Mouse (Mus musculus) mature B cell (primary cell): Measurements from ENCODE around the gene Dppa4.
"Not testable (repeated sequence)": the region's sequence is repeated elsewhere in the genome, so short reads cannot be mapped to it uniquely, and the experiment has no call there.

Source experiments
- in situ Hi-C: fragments of 300-500 bp; cut with MboI; formaldehyde crosslinking; loops from 2 replicates; pipeline ENCODE4 v1.14.3; 2019

Dppa4 gene

DNA sequence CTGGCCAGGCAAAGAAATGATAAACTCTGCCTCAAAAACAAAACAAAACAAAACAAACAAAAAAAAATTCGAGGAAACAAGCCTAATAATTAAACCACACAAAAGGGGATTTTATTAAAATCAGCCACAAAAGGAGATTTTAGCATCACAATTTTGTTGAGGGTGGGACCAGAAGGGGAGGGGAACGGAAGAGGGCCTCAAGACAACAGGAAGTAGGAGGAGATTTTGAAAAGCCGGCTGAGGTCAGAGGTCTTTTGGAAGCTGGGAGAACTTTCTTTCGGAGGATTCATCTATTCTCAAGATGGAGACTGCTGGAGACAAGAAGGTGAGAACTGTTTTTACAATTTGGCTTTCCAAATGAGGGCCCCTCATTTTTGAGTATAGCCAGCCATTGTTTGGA, at the start of gene Dppa4:
TSS of gene Dppa4 (plus strand) at position 217 of the 400 bp plus-strand sequence.
- in situ Hi-C loops, result no loop called here

GRCm38 (mm10) chr16:48234999-48235398, 48.5 kb upstream of the Dppa4 start:
- in situ Hi-C loops, result no loop called here

- in situ Hi-C loops, result no loop called here
These were observed 45.9 kb upstream of the Dppa4 start for GRCm38 (mm10) chr16:48237676-48238075.

GRCm38 (mm10) chr16:48247044-48247661, 36.4 kb upstream of the Dppa4 start:
- in situ Hi-C loops, result no loop called here

GRCm38 (mm10) chr16:48252824-48253223, 30.7 kb upstream of the Dppa4 start:
- in situ Hi-C loops, result no loop called here

GRCm38 (mm10) chr16:48254584-48254983, 28.9 kb upstream of the Dppa4 start:
- in situ Hi-C loops, result no loop called here

DNA sequence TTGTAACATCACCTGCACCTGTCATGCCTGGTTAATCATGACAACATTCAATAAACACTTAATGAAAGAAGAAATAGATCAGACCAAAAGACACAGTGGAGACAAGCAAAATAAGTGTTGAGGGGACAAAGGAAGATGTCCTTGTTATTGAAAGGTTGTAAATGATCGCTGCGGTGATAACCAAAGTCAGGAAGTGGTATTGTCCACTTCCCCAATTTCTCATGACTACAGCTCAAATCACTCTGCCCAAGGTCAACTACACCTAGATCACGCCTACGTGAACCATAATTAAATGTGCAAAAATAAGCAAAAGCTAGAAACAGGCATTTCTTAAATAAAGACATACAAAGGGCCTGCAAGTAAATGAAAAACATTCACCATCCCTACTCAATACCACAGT, 24.0 kb upstream of the Dppa4 start:
- in situ Hi-C loops, result no loop called here

- in situ Hi-C loops, result no loop called here
These were observed 20.6 kb upstream of the Dppa4 start for GRCm38 (mm10) chr16:48262901-48263300.

DNA sequence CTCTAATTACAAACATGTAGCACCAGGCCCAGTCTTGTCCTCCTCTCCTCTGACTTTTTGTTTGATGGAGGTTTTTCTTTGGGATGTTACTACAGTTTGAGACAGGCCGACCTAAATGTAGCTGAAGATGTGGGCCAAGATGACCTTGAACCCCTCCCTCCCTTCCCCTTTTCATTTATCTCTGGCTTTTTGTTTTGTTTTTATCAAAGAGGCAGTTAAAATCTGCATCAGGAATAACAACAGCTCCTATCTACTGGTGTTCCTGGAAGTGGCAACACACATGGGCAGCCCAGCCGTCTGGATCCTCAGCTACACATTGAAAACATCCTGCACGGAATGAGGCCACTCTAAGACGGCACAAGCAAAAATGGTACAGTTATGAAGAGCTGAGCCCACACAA, 17.7 kb upstream of the Dppa4 start:
- in situ Hi-C loops, result no loop called here

- in situ Hi-C loops, result no loop called here
These were observed 6.6 kb upstream of the Dppa4 start for GRCm38 (mm10) chr16:48276940-48277339.

GRCm38 (mm10) chr16:48280883-48281282, 2.6 kb upstream of the Dppa4 start:
- in situ Hi-C loops, result no loop called here

DNA sequence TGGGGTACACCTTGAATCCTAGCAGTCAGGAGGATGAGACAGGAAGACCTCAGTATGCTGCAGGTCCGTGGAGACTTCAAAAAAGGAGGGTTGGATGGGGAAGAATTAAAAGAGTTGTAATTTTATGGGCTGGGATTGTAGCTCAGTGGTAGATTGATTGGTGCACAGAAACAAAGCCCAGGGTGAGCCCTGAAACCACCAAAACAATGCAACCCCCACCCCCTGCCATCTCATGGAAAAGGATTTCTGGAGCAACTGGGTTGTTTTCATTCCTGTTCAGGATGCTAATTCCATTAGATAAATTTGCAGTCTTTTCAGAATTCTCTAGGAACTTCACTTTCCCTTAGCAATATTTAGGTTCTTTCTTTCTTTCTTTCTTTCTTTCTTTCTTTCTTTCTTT, 732 bp upstream of the Dppa4 start:
- in situ Hi-C loops, result no loop called here

- in situ Hi-C loops, result no loop called here
These were observed 2.0 kb downstream of the Dppa4 start for GRCm38 (mm10) chr16:48285517-48285916.

- in situ Hi-C loops, result no loop called here
These were observed 14.0 kb downstream of the Dppa4 start for GRCm38 (mm10) chr16:48297384-48298136.

DNA sequence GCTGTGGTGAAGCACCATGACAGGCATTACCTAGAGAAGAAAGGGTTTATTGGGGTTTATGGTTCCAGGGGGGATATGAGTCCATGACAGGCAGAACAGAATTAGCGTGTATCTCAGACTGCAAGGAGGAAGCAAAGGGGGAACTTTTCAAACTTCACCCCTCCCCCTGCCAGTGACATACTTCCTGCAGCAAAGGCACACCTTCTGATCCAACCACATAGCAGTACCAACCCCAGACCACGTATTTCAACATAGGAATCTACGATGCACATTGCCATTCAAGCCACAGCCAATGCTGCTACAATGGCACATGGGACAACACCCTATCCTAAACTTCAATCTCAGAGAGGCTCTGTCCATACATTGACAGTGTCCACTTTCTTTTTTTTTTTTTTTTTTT, 16.4 kb downstream of the Dppa4 start:
- in situ Hi-C loops, result no loop called here

DNA sequence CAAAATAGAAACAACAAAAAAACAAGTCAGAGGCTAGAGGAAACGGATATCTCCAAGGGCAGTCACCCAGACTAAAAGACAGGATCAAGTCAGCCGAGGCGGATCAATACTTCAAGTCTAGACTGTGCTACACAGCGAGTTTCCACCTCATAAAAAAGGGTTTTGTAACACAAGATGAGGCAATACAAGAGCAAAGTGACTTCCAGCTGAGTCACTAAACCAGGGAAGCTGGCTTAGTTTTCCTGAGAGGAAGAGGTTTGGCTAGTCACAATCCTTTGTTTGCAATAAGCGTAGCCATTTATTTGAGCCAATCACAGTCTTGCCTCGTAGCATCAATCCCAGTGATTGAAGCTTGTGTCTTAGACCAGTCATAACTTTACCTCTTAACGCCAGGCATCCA, 20.0 kb downstream of the Dppa4 start, which contains the start of gene Dppa2:
TSS of gene Dppa2 (plus strand) at position 400 of the 400 bp plus-strand sequence.
- in situ Hi-C loops, result no loop called here

DNA sequence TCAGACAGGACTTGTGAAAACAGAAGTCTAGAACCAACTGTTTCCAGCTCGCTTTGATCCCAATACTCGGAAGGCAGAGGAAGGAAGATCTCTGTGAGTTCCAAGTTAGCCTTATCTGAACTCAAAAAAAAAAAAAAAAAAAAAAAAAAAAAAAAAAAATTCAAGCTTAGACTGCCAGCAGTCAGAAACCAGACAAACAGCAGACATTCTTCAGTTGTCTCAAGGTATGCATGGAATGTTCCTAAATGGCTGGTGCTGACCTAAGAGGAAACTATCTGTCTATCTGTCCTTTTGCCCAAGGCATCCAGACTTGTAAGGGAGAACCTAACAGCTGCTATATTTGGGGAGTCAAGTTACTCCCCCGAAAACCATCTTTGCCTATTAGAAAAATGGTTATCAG, 20.4 kb downstream of the Dppa4 start:
- in situ Hi-C loops, result no loop called here

- in situ Hi-C loops, result not testable (repeated sequence)
These were observed 25.4 kb downstream of the Dppa4 start for GRCm38 (mm10) chr16:48308916-48309315.

DNA sequence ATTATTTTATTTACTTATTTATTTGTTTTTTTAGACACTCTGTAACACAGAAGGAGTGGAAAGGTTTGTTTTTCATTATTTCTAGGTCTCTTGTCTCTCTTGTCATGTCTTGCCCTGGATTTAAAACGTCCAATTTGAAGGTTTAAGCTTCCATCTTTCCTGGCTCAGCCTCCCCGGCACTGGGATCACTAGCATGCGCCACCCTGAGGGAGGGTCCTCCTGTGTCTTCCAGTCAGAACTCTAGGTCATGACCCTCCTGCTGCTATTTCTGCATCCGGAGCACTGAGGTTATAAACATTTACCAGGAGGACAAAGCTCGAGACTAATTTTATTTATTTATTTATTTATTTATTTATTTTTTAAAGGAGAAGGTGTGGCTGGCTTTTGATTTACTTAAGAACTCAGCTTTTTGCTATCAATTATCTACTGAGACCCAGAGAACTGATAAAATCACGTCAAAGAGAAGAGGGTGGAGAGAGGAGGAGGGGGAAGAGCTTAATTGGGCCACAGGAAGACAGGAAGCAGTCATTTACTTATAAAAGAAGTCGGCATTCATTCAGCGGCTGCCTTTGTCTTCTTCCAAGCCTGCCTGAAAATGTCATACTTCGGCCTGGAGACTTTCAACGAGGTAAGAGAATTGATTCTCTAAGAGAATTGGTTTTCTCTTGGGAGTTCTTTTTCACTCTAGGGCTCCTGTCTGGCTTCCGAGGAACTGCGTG, 26.5 kb downstream of the Dppa4 start:
- in situ Hi-C loops, result no loop called here

DNA sequence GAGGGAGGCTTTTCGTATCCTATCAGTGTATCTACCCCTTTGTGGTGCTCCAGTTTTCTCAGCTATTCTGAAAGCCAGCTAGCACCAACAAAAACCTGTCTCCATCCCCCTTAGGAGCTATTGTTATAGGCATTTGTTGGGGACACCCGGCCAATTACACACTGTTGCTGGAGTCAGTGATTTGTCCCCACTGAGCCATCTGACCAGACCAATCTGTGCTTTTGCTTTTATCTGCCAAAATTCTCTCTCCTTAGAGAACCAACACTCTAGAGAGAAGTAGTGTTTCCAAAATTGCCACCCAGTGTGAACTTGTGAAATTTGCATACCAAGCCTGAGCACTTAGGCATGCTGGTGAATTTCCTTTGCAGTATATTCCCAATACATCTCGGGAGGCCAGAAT, 31.8 kb downstream of the Dppa4 start:
- in situ Hi-C loops, result no loop called here

DNA sequence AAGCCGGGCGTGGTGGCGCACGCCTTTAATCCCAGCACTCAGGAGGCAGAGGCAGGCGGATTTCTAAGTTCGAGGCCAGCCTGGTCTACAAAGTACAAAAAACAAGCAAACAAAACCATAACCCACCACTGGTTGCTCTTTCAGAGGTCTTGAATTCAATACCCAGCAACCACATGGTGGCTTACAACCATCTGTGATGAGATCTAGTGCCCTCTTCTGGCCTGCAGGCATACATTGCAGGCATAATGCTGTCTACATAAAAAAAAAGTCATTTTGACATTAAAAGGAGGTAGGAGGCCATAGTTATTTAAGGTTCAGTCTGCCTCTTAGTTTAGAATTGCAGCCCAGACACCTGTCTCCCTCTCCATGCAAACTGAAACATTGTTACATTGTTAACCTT, 37.2 kb downstream of the Dppa4 start:
- in situ Hi-C loops, result no loop called here

- in situ Hi-C loops, result no loop called here
These were observed 39.6 kb downstream of the Dppa4 start for GRCm38 (mm10) chr16:48323133-48323532.
